Mouse (Mus musculus): ENCODE measurements around the gene Uspl1.
A peak's percentile ranks its signal among the peaks of the same experiment; 100 is the strongest.

Gene Uspl1

GRCm38 (mm10) chr5:149168051-149168450 lies 16.1 kb upstream of the Uspl1 start:
- DNase-seq (ENCODE audit: low read depth, low spot score), result no peak

- no peak for DNase-seq (ENCODE audit: low read depth, low spot score)
Observed at GRCm38 (mm10) chr5:149168816-149169215, 15.3 kb upstream of the Uspl1 start.

GRCm38 (mm10) chr5:149170841-149171588 lies 13.1 kb upstream of the Uspl1 start:
- DNase-seq (ENCODE audit: low read depth, low spot score), result no peak

- DNase-seq (ENCODE audit: low read depth, low spot score), result no peak
Observed at GRCm38 (mm10) chr5:149172246-149172645, 11.9 kb upstream of the Uspl1 start.

- no peak for DNase-seq (ENCODE audit: low read depth, low spot score)
Observed at GRCm38 (mm10) chr5:149174527-149174926, 9.6 kb upstream of the Uspl1 start.

- DNase-seq (ENCODE audit: low read depth, low spot score), result no peak
Observed at GRCm38 (mm10) chr5:149175736-149176135, 8.4 kb upstream of the Uspl1 start.

- no peak for DNase-seq (ENCODE audit: low read depth, low spot score)
Observed at GRCm38 (mm10) chr5:149178095-149178494, 6.1 kb upstream of the Uspl1 start.

GRCm38 (mm10) chr5:149179826-149180225 lies 4.3 kb upstream of the Uspl1 start:
- no peak for DNase-seq (ENCODE audit: low read depth, low spot score)

GRCm38 (mm10) chr5:149182186-149182870 lies 1.8 kb upstream of the Uspl1 start:
- DNase-seq (ENCODE audit: low read depth, low spot score), result no peak

- DNase-seq (ENCODE audit: low read depth, low spot score), result no peak
Observed at GRCm38 (mm10) chr5:149183122-149183521, 1.0 kb upstream of the Uspl1 start.

GRCm38 (mm10) chr5:149183721-149184103 lies 438 bp upstream of the Uspl1 start:
- DNase-seq (ENCODE audit: low read depth, low spot score), result no peak

- DNase-seq (ENCODE audit: low read depth, low spot score), result peak; percentile 83
Observed at GRCm38 (mm10) chr5:149184844-149185186, 665 bp downstream of the Uspl1 start.

GRCm38 (mm10) chr5:149185806-149186205 lies 1.7 kb downstream of the Uspl1 start:
- DNase-seq (ENCODE audit: low read depth, low spot score), result no peak

GRCm38 (mm10) chr5:149190160-149190559 lies 6.0 kb downstream of the Uspl1 start:
- no peak for DNase-seq (ENCODE audit: low read depth, low spot score)

GRCm38 (mm10) chr5:149196611-149197010 lies 12.5 kb downstream of the Uspl1 start:
- no peak for DNase-seq (ENCODE audit: low read depth, low spot score)

GRCm38 (mm10) chr5:149198782-149199181 lies 14.6 kb downstream of the Uspl1 start:
- no peak for DNase-seq (ENCODE audit: low read depth, low spot score)

- no peak for DNase-seq (ENCODE audit: low read depth, low spot score)
Observed at GRCm38 (mm10) chr5:149202941-149203340, 18.8 kb downstream of the Uspl1 start.

- DNase-seq (ENCODE audit: low read depth, low spot score), result no peak
Observed at GRCm38 (mm10) chr5:149203796-149204375, 19.7 kb downstream of the Uspl1 start.

- DNase-seq (ENCODE audit: low read depth, low spot score), result no peak
Observed at GRCm38 (mm10) chr5:149204822-149205221, 20.7 kb downstream of the Uspl1 start.

GRCm38 (mm10) chr5:149205265-149205664 lies 21.1 kb downstream of the Uspl1 start:
- no peak for DNase-seq (ENCODE audit: low read depth, low spot score)

GRCm38 (mm10) chr5:149206286-149206685 lies 22.1 kb downstream of the Uspl1 start:
- DNase-seq (ENCODE audit: low read depth, low spot score), result no peak

GRCm38 (mm10) chr5:149207661-149208060 lies 23.5 kb downstream of the Uspl1 start:
- DNase-seq (ENCODE audit: low read depth, low spot score), result no peak

GRCm38 (mm10) chr5:149208776-149209175 lies 24.6 kb downstream of the Uspl1 start:
- DNase-seq (ENCODE audit: low read depth, low spot score), result no peak
